Mouse (Mus musculus) left cerebral cortex, postnatal 25 days (tissue): ENCODE measurements around the gene Lsg1. TPM values are rescaled to one million over a fixed set of nuclear protein-coding genes. Genes with fewer than 3 reads are reported as not detected.
A peak's percentile ranks its signal among the peaks of the same experiment; 100 is the strongest.

Experiments used
- DNase-seq, 2 experiments: peaks; one replicate each; pipeline ENCODE4 v3.0.0; 2022; ENCODE audit warnings: low spot score in 2 of 2, mixed read lengths in 1 of 2
- intact Hi-C: fragments of 180-260 bp; cut with DNase I; formaldehyde crosslinking; loops from one replicate; pipeline ENCODE4 v1.15.1; 2025
- total RNA-seq, 2 experiments: library from RNA; stranded (reverse); gene quantifications; 2 replicates each; pipeline ENCODE4 v1.2.3; 2021

The Lsg1 gene
- total RNA-seq, 2 experiments from 2014 or later, result 16.6 to 17.9 TPM

- no peak for DNase-seq
- intact Hi-C loops, result no loop called here
Measured at GRCm38 (mm10) chr16:30560601-30561000, 26.8 kb downstream of the Lsg1 start.

- intact Hi-C loops, result no loop called here
- no peak for DNase-seq
Measured at GRCm38 (mm10) chr16:30559312-30559992, 27.9 kb downstream of the Lsg1 start.

GRCm38 (mm10) chr16:30554109-30554508, 33.3 kb downstream of the Lsg1 start:
- DNase-seq, result no peak
- intact Hi-C loops, result no loop called here

DNA sequence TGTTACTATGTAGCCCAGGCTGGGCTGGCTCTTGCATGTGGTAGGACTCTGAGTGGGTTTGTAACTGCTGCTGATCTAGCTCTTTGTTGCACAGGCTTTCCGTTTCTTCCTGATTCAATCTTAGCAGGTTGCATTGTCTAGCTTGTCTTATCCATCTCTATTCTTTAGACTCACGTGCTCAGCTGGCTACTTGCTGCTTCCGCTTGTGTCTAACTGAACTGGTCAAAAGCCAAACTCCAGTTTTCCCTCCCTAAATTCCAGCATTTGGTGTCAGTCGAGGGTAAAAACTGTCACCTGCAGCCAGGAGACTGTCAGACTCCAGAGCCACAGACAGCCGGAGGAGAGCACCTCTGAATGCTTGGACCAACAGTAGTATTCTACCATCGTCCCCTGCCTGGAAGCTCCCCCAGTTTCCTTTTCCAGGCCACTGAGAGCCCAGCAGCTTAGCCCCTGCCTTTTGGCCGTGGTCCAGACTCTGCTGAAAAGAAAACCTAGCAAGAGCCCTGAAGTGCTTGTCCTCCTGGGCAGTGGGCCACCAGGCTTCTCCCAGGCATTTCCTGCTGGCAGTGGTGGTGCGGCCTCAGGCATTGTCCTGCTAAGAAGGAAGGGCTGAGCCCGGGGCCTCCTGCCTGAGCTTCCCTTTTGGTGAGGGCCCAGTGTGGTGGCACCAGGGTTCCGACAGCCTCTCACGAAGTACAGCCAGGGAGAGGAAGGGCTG, 34.6 kb downstream of the Lsg1 start:
- intact Hi-C loops, result no loop called here
- DNase-seq, result peak; percentile 68 to 77

GRCm38 (mm10) chr16:30550748-30551192, 36.6 kb downstream of the Lsg1 start, which contains the start of gene Tmem44:
Gene Tmem44 (minus strand): TSS chr16:30550842.
- intact Hi-C loops, result no loop called here

GRCm38 (mm10) chr16:30549966-30550747, 37.2 kb downstream of the Lsg1 start:
- peak; percentile 83 to 86 for DNase-seq
- intact Hi-C loops, result no loop called here

More at GRCm38 (mm10) chr16:30550748-30551192, 36.6 kb downstream of the Lsg1 start, which contains the start of gene Tmem44:
- DNase-seq, result no peak

DNA sequence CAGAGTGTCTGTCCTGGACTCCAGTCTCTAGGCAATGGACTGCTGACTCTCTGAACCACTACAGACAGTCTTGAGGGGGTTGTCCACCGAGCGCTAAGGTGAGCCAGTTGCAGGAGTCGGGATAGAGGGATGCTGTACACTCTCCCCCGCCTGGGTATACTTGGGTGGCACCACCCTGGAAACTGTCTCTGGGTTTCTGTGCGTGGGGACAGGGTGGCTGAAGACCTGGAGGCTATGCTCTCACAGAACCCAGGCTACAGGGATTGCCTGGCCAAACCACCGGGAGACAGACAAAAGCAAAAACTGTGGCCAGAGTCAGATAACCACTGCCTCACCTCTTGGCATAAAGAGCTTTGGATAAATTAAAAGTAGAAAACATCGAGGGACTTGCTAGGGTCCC, 37.9 kb downstream of the Lsg1 start:
- intact Hi-C loops, result no loop called here
- peak in 1 of 2 experiments; percentile 23 for DNase-seq

DNA sequence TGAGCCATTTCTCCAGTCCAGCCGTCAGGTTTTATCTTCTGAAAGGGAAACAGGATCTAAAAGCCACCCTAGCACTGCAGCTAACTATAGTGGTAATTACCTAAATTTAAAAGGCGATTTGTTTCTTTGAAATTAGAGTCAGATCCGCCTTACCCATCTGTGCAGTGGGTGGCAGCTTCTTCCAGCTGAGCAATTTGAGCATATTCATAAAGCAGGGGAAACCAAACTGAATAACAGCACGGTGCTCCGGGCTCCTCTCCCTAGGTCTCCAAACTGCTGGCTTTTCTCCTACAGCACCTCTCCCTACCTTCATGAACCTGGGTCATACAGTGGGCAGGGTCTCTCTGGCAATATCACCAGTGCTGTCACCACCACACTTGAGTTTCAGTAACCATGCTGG, 39.1 kb downstream of the Lsg1 start:
- peak; percentile 41 to 88 for DNase-seq
- intact Hi-C loops, result no loop called here

GRCm38 (mm10) chr16:30544693-30545092, 42.7 kb downstream of the Lsg1 start:
- DNase-seq, result no peak
- intact Hi-C loops, result no loop called here

- intact Hi-C loops, result no loop called here
- DNase-seq, result no peak
Measured at GRCm38 (mm10) chr16:30543386-30543785, 44.0 kb downstream of the Lsg1 start.

DNA sequence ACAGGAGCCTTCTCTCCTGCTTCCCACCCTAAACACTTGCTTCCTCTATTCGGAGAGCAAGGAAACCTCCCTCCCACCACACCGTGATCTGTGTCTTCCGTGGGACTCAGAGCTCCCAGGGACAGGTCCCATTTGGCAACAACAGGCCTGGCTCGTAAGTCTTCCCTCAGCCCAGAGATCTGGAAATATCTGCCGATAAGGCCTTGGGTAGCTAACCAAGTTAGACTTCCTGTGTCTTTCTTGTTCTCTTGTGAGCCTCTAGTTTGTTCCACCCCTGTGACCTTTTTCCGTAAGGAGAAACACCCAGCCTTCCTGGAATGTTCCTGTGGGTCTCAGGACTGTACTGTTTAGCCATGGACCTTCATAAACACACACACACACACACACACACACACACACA, 44.6 kb downstream of the Lsg1 start:
- intact Hi-C loops, result no loop called here
- no peak for DNase-seq

DNA sequence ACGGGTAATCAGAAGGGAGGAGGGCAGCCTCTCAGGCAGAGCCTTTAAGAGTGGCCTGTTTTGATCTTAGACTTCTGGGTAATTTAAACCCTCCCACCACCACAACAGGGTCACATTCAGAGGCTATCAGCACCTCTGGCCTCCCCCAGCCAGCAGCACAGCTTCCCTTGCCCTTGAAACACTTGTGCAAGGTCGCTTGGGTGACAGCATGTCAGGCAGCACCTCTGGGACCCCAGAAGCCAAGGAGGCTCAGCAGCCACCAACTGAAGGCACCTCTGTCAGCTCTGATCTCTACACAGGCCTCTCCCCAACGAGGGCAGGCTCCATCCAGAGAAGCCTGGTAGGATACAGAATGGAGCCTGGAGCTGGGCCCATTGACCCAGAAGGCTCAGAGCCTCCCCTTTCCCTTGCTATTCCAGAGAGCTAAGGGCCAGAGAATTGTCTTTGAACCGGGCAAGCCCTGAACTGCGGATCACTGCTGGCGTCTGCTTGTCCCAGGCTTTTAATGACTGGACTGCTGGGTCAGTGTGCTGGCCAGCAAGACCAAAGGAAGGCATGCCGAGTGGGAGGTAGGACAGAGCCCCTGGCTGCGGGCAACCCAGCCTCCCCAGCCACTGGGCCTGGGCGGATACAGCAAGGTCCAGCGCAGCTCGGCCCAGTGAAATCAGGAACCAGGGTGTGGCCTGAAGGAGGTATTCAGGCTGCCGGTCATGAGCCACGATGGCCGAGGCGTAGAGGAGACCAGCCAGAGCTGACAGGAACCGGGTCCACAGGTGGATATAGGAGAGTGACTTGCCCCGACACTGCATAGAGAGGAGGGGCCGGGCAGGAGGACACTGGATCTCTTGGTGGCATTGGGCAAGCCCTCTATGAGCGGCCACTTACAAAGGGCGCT, 47.0 kb downstream of the Lsg1 start:
- intact Hi-C loops, result no loop called here
- peak in 1 of 2 experiments; percentile 44 for DNase-seq

DNA sequence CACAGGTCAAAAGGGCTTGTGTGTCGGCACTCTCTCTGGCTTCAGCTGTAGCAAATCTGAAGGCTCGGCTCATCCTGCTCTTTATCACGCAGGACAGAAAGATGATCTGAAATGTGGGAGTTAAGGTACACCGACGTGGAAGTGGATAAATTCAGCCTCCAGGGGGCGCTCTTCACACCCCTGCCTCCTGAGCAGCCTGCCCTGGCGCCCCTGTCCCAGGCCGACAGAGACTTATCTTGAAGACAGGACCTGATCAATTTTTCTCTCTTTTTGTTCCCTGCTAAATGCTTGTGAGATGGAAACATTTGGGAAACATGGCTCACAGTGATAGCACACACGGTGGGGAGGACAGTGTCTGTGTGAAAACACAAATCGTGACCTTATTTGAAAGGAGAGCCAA, 48.0 kb downstream of the Lsg1 start:
- intact Hi-C loops, result no loop called here
- peak in 1 of 2 experiments; percentile 22 for DNase-seq

DNA sequence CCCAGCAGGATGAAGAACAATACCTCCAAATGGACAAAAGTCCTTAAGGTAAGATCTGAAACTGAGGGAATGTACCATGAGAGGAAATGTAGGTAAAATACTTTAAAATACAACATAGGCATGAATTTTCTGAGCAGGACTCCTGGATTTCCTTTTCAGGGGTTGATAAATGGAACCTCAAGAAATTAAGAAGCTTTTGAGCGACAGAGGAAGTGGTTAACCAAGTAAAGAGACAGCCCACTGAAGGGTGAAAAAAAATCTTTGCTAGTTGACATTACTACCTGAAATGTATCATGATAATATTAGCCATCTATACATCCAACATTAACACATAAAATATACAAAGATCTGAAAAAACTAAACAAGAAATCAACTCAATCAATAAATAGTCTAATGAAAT, 52.3 kb downstream of the Lsg1 start:
- no peak for DNase-seq
- intact Hi-C loops, result no loop called here

- intact Hi-C loops, result no loop called here
- no peak for DNase-seq
Measured at GRCm38 (mm10) chr16:30533592-30533991, 53.8 kb downstream of the Lsg1 start.

- intact Hi-C loops, result no loop called here
- no peak for DNase-seq
Measured at GRCm38 (mm10) chr16:30532929-30533328, 54.5 kb downstream of the Lsg1 start.

GRCm38 (mm10) chr16:30531761-30532406, 55.5 kb downstream of the Lsg1 start:
- DNase-seq, result no peak
- intact Hi-C loops, result no loop called here

GRCm38 (mm10) chr16:30530815-30531214, 56.6 kb downstream of the Lsg1 start:
- intact Hi-C loops, result no loop called here

DNA sequence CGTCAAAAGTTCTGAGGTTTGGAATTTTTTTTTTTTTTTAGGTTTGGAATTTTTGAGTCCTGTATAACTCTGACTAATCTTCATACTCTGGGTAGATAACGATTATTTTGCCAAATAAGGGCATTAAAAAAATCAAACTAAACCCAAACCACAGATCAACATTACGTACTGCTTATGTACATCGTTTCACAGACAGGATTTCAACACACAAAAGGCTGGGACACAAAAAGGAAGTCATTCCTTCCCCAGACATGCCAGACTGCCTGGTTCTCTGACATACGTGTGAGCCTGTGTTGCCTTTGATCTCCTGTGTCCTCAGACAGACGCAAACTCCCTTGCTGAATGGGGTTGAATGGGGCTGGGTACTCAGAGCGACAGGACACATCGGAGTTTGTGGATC, 59.0 kb downstream of the Lsg1 start:
- DNase-seq, result no peak
- intact Hi-C loops, result no loop called here

More at GRCm38 (mm10) chr16:30530815-30531214, 56.6 kb downstream of the Lsg1 start:
- DNase-seq, result no peak
